Mouse (Mus musculus): ENCODE results near the gene 9030612E09Rik.

GRCm38 (mm10) chr10:43155046-43155560, 19.4 kb upstream of the 9030612E09Rik start:
- TF ChIP-seq CTCF (IDR thresholded peaks at IDR 0.05; ENCODE audit: low read depth) (no peak), EP300 (IDR thresholded peaks at IDR 0.05; ENCODE audit: low read depth) (no peak)
